Mouse (Mus musculus): ENCODE data around the gene Wdtc1.

GRCm38 (mm10) chr4:133346577-133346976 lies 6.7 kb downstream of the Wdtc1 start:
- TF ChIP-seq CTCF (IDR thresholded peaks at IDR 0.05; ENCODE audit: borderline replicate concordance, control insufficient read depth, extremely low read depth, insufficient read depth, low read length, poor library complexity) = no peak
- TF ChIP-seq POLR2A (IDR thresholded peaks at IDR 0.05; ENCODE audit: control insufficient read depth, extremely low read depth, insufficient read depth, low read length, poor library complexity) = no peak
